Mouse (Mus musculus) lung, postnatal 0 days (tissue): ENCODE results near the gene Sh2d5.

ENCODE experiments used
- CTCF ChIP-seq: IDR thresholded peaks from 2 replicates; pipeline ENCODE4 v1.5.1; 2016; ENCODE audit warnings: antibody characterized with exemption, mild to moderate bottlenecking
- EP300 ChIP-seq: IDR thresholded peaks from 2 replicates; pipeline ENCODE4 v1.6.1; 2016; ENCODE audit warnings: antibody characterized with exemption, mild to moderate bottlenecking, control low read depth

DNA sequence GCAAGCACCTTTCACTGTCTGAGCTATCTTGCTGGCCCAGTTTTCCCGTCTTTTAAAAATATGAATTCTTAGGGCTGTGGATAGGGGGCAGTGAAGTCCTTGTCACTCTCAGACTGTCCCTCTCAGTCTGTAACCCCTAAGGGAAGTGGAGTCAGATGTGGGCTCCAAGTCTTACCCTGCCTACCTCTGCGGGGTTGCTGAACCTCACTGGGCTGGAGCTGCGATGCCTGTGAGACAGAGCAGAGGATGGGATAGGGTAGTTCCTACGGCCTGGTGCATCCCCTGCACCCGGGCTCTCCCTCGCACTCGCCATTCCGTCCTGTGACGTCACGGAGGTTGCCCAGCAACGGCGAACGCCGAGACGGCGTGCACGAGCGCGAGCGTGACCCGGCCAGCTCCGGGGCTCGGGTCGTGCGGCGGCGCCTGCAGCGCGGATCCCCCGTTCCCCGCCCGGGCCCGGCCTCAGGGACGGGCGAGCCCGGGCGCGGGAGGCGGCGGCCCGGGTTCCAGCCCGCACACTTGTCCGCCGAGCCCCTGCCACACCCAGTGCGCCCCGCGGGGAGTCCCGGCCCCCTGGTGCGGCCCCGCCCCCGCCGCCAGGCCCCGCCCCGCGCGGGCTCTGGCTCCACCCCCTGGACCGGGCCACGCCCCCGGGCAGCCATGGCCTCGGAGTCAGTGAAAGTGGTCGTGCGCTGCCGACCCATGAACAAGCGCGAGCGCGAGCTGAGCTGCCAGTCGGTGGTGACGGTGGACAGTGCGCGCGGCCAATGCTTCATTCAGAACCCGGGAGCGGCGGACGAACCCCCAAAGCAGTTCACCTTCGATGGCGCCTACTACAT lies 11.9 kb downstream of the Sh2d5 start:
- TF ChIP-seq CTCF (peak; percentile 63), EP300 (no peak)
